Mouse (Mus musculus): ENCODE measurements around the gene Syngr2. TPM values are rescaled to one million over a fixed set of nuclear protein-coding genes. Genes with fewer than 3 reads are reported as not detected.

Gene Syngr2
- total RNA-seq, 4 experiments from 2014 or later, result 182 to 198 (median 184) TPM

DNA sequence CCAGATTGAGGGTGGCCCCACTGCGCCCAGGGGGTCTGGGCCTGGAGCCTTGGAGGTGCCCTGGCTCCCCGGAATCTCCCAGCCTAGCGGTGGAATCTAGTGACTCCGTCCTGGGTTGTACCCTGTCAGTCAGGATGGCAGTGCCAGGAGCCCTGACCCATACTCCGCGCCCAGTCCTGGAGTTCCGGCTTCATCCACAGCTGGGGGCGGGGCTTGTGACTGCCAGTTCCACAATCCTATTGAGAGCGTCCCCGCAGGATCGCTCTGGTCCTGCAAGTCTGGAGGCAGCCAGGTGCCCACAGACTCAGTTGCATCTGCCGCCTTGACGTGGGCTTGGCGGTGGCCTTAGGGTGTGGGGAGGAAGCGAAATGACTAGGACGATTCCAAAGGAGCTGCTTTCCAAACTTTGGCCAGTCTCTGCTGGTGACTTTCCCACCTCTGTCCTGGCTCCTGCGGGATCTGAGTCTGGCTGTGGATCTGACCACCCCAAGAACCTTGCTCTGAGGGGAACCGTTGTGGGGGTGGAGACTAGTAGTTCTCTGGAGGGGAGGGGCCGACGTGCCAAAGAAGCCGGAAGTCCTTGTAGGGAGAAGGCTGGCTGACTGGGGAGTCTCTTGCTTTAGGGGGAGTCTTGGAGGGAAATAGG, 1.1 kb downstream of the Syngr2 start:
- peak; percentile 88 for DNase-seq (ENCODE audit: low spot score in 2 of 2)

GRCm38 (mm10) chr11:117813867-117814266, 4.4 kb downstream of the Syngr2 start:
- no peak for DNase-seq (ENCODE audit: low spot score in 2 of 2)

DNA sequence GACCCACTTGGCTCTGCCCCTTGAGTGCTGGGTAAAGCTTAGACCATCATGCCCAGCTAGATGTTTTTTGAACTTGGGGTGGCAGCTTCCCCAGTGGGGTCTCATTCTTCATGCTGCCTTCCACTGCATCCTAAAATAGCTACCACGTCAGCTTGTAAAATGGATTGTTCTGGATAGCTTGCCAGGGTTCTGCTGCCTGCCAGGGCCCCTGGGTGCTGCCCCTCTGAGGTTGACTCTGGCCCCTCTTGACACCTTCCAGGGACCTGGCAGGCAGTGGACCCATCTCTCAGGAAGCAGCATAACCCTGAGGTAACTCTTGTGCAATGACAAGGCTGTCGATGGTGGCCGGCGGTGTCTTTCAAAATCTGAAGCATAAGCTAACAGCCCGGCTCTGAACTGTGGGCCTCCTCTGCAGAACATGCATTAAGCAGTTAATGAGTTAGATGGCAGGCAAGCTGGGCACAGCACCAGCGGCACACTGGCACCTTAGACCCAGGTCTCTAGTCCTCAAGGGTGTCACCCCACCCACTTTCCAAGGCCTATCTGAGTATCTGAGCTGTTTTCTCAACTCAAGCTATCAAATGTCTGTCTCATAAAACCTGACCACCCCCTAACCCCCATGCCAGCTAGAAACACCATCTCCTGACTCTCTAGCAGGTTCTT, 5.4 kb downstream of the Syngr2 start:
- peak in 1 of 2 experiments; percentile 53 for DNase-seq (ENCODE audit: low spot score in 2 of 2)

- peak in 1 of 2 experiments; percentile 54 for DNase-seq (ENCODE audit: low spot score in 2 of 2)
Measured at GRCm38 (mm10) chr11:117815850-117816249, 6.4 kb downstream of the Syngr2 start.

DNA sequence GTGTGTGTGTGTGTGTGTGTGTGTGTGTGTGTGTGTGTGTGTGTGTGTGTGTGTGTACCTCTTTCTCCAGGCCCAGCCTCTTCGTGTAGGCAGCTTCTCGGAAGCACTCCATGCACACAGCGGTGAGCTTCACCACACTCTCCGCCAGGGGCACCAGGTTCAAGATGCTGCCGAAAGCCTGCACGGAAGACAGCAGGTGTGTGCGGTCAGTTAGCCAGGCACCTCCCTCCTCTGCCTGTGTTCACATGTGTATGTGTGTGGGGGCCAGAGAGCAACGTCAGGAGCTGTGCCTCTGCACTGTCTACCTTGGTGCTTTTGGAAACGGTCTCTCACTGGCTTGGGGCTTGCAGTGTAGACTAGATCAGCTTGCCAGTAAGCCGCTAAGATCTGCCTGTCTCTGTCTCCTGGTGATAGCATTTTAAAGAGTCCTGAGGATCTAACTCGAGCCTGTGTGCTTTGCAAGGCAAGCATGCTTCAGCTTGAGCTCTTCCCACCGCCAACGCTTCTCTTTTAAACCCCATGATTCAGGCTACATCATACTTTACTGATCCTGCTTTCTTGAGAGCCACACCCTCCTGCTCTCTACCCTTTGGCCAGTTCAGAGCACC, 7.0 kb downstream of the Syngr2 start:
- DNase-seq (ENCODE audit: low spot score in 2 of 2), result no peak

GRCm38 (mm10) chr11:117819095-117819494, 9.6 kb downstream of the Syngr2 start:
- peak; percentile 70 to 86 for DNase-seq (ENCODE audit: low spot score in 2 of 2)

GRCm38 (mm10) chr11:117820173-117820572, 10.7 kb downstream of the Syngr2 start:
- DNase-seq (ENCODE audit: low spot score in 2 of 2), result no peak

DNA sequence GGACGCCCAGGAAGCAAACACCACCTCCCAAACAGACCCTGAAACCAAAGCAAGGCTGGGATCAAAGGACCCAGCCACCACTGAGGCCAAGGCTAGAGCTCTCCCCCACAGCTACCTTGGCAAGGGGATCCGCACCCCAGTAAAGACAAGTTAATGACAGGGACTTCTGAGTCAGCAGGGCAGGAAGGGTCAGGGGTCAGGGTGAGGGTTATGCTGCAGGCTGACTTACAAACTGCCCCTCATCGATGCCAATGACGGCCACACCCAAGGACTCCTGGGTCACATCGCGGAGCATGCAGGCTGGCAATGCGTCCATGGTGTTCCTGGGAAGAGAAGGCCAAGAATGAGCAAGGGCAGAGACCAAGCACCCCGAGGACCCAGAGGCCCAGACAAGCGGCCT, 12.4 kb downstream of the Syngr2 start:
- DNase-seq (ENCODE audit: low spot score in 2 of 2), result no peak

- no peak for DNase-seq (ENCODE audit: low spot score in 2 of 2)
Measured at GRCm38 (mm10) chr11:117822728-117823241, 13.3 kb downstream of the Syngr2 start.

DNA sequence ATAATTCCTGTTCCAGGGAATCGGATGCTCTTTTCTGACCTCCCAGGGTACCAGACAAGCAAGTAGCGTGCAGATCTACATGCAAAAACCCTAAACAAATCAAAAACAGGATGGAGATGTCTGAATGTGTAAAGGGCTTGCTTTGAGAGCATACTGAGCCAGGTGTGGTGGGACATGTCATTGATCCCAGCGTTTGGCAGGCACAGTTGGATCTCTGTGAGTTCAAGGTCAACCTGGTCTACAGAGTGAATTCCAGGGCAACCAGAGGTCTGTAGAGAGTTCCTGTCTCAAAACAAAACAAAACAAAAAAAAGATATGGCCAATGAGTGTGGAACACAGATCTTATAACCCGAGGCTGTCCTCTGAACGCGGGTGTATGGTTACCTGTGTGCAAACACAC, 13.9 kb downstream of the Syngr2 start:
- no peak for DNase-seq (ENCODE audit: low spot score in 2 of 2)

DNA sequence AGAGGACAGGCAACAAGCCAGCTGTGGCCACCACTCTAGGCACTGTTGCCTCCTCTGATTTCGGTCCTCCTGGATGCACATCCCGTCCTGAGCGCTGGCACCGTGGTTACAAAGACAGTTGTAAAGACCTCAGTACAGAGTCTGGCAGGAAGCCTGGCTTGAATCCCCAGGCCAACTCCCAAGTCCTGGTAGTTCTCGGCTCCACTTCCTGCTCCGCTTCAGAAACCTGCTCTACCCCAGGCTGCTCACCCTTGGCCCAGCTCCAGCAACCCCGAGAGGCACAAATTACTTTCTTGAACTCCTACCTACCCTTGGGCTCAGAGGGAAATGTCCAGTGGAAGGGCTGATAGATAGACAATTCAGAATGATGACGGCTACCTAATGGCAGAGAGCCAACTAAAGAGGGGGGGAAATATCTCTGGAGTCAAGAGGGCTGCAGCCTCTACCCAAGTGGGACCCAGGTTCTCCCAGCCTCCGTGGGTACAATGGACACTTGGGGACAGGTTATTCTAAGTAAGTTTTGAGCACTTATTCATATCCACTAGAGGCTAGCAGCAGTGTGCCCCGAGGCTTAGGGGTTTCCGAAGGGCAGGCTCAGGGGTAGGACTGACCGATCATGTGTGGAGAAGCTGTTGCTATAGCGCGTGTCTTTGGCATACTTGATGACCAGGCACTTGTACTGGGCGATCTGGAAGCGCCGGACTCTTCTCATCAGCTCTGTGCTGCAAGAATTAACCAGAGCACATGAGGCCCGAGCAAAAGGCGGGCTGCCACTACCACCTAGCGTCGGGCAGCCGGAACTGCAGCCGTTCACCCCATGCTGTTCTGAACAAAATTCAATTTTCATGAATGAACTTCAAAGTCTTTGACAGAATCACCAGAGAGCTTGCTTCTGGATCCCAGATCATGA, 14.8 kb downstream of the Syngr2 start:
- peak; percentile 70 to 72 for DNase-seq (ENCODE audit: low spot score in 2 of 2)

- DNase-seq (ENCODE audit: low spot score in 2 of 2), result no peak
Measured at GRCm38 (mm10) chr11:117825333-117826101, 16.0 kb downstream of the Syngr2 start, which contains the start of the genes Afmid and Tk1. Gene Afmid, plus strand, starts transcription at chr11:117825924. Gene Tk1, minus strand, starts transcription at chr11:117826092.

DNA sequence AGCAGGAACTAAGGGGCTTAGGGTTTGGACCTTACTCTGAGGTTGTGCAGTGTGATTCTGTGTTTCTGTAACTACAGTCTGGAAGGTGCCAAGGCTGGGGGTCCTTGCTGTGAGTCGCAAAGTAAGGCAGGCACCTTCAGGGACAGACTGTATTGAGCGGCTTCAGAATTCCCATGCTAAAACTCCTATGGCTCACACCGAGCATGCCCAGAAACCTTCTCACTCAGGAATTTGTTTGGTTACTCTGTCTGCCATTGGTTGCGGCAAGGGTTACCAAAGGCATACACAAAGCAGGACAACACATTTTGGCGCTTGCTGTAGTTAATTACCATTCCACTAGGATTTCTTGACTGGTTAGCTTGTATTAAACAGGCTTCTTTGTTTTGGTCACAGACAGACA, 16.7 kb downstream of the Syngr2 start:
- DNase-seq (ENCODE audit: low spot score in 2 of 2), result no peak

DNA sequence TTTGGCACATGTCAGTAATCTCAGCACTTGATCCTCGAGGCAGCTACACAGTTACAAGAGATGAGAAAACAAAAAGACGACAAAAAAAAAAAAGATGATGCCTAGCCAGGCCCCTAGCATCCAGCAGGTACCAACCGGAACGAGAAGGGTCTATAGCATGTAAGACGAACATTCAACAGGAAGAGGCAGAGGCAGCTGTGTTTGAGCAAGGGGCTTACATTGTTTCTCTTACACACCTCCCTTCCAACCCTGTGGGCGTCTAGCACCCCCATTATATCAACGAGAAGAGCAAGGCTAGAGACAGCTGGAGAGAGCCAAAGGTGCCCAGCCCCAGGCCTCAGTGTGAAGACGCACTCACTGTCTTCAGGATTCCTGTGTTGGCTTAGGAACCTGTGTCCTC, 17.4 kb downstream of the Syngr2 start:
- DNase-seq (ENCODE audit: low spot score in 2 of 2), result no peak

DNA sequence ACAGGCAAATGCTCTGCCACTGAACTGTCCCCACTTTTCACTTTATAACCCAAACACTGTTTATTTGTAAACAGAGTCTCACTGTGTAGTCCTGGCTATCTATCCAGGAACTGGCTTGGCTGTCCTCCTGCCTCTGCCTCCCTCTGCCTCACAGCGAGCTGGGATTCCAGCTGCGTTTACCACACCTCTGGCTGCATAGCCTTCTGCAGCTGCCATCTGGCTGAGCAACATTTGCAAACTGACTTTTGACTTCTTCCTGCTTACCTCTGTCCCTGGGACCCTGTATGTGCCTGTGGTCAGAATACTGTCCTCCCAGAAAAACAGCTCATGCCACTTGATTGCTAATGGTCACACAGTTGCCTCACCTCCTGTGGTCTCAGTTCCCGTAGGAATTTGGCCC, 17.9 kb downstream of the Syngr2 start:
- no peak for DNase-seq (ENCODE audit: low spot score in 2 of 2)

DNA sequence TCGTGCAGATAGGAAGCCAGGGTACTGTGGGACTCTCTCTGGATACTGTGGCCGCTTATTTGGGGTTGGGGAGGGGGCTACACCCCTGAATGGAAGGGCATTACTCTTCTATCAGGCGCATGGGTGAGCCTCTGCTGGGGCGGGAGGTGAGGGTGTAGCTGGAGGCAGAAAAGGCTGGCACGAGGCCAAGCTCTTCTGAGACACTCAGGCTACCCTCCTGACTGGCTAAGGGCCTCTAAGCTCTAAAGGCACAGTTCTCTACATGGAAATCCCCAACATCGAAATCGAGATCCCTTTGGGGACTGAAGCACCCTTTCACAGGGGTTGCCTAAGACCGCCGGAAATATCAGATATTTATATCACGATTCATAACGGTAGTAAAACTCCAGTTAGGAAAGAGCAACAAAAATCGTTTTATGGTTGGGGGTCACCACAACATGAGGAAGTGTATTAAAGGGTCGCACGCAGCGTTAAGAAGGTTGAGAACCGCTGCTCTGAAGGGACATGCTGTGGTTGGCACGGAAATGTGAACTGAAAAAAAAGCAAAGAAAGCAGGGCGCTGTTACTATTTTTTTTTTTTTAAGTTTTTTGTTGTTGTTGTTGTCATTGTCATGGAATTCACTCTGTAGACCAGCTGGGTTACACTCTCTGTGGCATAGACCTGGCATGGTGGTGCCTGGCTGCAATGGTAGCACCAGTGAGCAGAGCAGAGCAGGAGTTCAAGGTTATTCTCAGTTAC, 18.9 kb downstream of the Syngr2 start:
- no peak for DNase-seq (ENCODE audit: low spot score in 2 of 2)

GRCm38 (mm10) chr11:117828888-117829604, 19.6 kb downstream of the Syngr2 start:
- DNase-seq (ENCODE audit: low spot score in 2 of 2), result no peak

DNA sequence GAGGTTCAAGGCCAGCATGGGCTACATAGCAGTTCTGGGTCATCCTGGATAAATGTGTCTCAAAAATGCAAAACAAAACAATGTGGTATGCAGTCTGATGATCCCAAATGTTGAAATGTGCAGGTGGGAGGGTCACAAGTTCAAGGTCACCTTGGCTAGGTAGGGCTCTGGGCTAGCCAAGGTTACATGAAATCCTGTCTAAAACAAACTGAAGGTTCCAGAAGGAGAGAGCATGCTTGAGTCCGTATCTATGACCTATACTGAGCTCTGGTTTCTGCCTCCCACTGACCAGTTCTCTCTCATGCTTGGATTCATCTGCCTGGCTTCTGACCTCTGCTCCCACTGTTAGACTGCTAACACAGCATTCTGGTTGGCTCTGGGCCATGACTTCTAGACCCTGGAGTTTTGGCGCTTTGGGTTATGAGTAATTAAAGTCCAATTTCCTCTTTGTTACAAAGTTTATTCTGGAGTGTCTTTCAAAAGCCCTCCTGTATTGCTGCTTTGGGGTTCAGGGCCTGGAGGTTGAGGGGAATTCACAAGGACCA, 20.3 kb downstream of the Syngr2 start:
- no peak for DNase-seq (ENCODE audit: low spot score in 2 of 2)

- no peak for DNase-seq (ENCODE audit: low spot score in 2 of 2)
Measured at GRCm38 (mm10) chr11:117830401-117830800, 20.9 kb downstream of the Syngr2 start.

All from gastrocnemius, adult 8-10 months (tissue).